Mouse (Mus musculus) midbrain, embryonic 12.5 days (tissue): Measurements from ENCODE around the gene Usp32. TPM values are rescaled to one million over a fixed set of nuclear protein-coding genes. Genes with fewer than 3 reads are reported as not detected.

Experiments
- ATAC-seq: fragments of 200-750 bp; cut with Nextera tagmentation; 2 replicates; pipeline ENCODE4 v1.8.0; 2017; ENCODE audit warnings: low read depth, moderate TSS enrichment, moderate library complexity; ENCODE audit not compliant: low FRiP score
- H3K27ac ChIP-seq: fragments of 300-500 bp; sonication (generic); replicated peaks from 2 replicates; pipeline ENCODE4 v1.5.1; 2016; ENCODE audit warnings: mild to moderate bottlenecking
- H3K27me3 ChIP-seq: fragments of 300-500 bp; sonication (generic); 2 replicates; pipeline ENCODE4 v1.6.1; 2016; ENCODE audit warnings: mild to moderate bottlenecking
- H3K36me3 ChIP-seq: fragments of 300-500 bp; sonication (generic); 2 replicates; pipeline ENCODE4 v1.6.1; 2016
- H3K4me1 ChIP-seq: fragments of 300-500 bp; sonication (generic); 2 replicates; pipeline ENCODE4 v1.6.1; 2016
- H3K4me2 ChIP-seq: fragments of 300-500 bp; sonication (generic); replicated peaks from 2 replicates; pipeline ENCODE4 v1.6.1; 2016; ENCODE audit warnings: mild to moderate bottlenecking, moderate library complexity
- H3K4me3 ChIP-seq: fragments of 300-500 bp; sonication (generic); 2 replicates; pipeline ENCODE4 v1.5.1; 2016; ENCODE audit warnings: mild to moderate bottlenecking
- H3K9ac ChIP-seq: fragments of 300-500 bp; sonication (generic); replicated peaks from 2 replicates; pipeline ENCODE4 v1.6.1; 2016; ENCODE audit warnings: mild to moderate bottlenecking, moderate library complexity
- H3K9me3 ChIP-seq: fragments of 300-500 bp; sonication (generic); 2 replicates; pipeline ENCODE4 v1.6.1; 2016; ENCODE audit warnings: mild to moderate bottlenecking
- WGBS: fragments of 180-500 bp; shearing (Covaris S2); methylation state at CpG from one replicate; pipeline ENCODE4 v1.1.7; 2016; 5-methylcytosine and 5-hydroxymethylcytosine counted together
- polyA plus RNA-seq: library from polyadenylated mRNA; unstranded; fragments of >200 nt; fragmentation: Nextera tagmentation; extraction: Ambion mirVana; gene quantifications from 2 replicates; pipeline ENCODE4 v1.2.1, GENCODE M21; 2016

Gene Usp32
- polyA plus RNA-seq, 1 experiment from 2014 or later: 9.6 TPM

DNA sequence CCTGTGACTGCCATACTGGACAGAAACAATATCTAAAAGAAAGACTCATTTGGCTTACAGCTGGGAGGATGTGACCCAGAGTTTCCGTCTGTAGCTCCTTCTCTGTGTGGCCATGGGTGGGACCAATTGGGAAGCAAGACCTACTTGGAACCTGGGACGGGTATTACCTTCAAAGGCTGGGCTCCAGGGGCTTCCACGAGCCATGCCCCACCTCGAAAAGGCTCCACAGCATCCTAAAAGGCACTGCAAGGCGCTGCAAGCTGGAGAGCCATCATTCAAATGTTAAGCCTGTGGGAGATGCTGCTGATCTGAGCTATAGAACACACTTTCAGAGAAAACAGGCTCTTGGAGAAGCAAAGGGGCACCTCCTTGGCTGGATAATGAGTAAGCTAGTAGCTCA is 166.3 kb downstream of the Usp32 start:
- no peak overlapping the region for H3K9ac ChIP-seq
- H3K27me3 ChIP-seq: no peaks in the 10 kb centered on the region
- H3K4me2 ChIP-seq: no peak overlapping the region
- 66% methylated on average over 5 of the region's 5 CpGs for WGBS
- no peak overlapping the region for H3K27ac ChIP-seq
- no peaks in the 10 kb centered on the region; the same call in 1 of the 2 replicates for H3K4me1 ChIP-seq
- ATAC-seq: no peak
- no peaks in the 10 kb centered on the region for H3K36me3 ChIP-seq
- H3K4me3 ChIP-seq: no peak overlapping the region
- H3K9me3 ChIP-seq: no peaks in the 10 kb centered on the region

DNA sequence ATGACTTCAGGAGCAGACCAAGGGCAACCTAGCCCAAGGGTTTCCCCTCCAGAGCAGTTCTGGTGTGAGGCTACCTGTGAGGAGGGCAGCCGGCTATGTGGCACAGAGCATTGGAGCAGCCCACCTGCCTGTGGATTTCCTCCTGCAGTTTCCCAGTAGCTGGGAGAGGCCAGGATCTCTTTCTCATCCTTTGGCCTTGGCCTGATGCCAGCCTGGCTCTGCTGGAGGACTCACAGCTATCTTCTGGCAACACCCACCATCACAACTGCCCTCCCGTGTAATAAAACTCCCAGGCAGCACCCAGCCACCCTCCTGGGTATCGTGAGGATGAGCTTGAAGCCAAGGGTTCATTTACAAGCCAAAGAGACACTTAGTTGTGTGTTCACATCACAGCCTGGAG is 167.9 kb downstream of the Usp32 start:
- Histone ChIP-seq H3K4me1 (peaks cover 8% of the 10 kb centered on the region), H3K4me2 (no peak overlapping the region), H3K36me3 (no peaks in the 10 kb centered on the region), H3K27ac (no peak overlapping the region), H3K9me3 (no peaks in the 10 kb centered on the region), H3K4me3 (no peak overlapping the region), H3K27me3 (no peaks in the 10 kb centered on the region), H3K9ac (no peak overlapping the region)
- ATAC-seq: no peak
- 82% methylated on average over 3 of the region's 3 CpGs for WGBS

GRCm38 (mm10) chr11:84968775-84969174 is 171.2 kb downstream of the Usp32 start:
- Histone ChIP-seq H3K36me3 (no peaks in the 10 kb centered on the region), H3K27me3 (no peaks in the 10 kb centered on the region), H3K9me3 (no peaks in the 10 kb centered on the region), H3K4me2 (no peak overlapping the region), H3K9ac (no peak overlapping the region), H3K27ac (no peak overlapping the region), H3K4me3 (no peak overlapping the region), H3K4me1 (peaks cover 14% of the 10 kb centered on the region)
- WGBS: 58% methylated on average over 6 of the region's 6 CpGs
- no peak for ATAC-seq

- Histone ChIP-seq H3K9me3 (no peaks in the 10 kb centered on the region), H3K36me3 (no peaks in the 10 kb centered on the region), H3K4me3 (no peak overlapping the region), H3K27ac (no peak overlapping the region), H3K9ac (no peak overlapping the region), H3K27me3 (no peaks in the 10 kb centered on the region), H3K4me2 (no peak overlapping the region), H3K4me1 (peaks cover 14% of the 10 kb centered on the region)
- 86% methylated on average over 4 of the region's 4 CpGs for WGBS
- no peak for ATAC-seq
These were observed 171.7 kb downstream of the Usp32 start for GRCm38 (mm10) chr11:84968309-84968708.

DNA sequence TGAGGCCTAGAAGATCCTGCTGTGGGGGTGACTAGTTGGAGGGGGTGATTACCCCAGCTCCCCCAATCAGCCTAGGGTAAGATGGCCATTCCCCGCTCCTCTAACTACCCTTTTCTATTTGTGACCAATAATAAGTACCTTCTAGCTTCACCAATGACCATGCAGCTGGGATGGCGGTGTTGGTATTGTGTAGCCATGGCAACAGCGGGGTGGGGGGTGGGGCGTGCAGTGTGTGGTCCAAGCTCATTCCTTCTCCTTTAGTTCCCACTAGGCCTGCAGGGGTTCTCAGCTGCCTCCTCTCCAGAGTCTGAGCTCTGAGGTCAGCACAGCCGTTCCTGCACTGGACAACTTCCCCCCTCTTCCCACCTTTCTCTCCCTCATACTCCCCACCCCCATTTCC is 172.8 kb downstream of the Usp32 start:
- peaks cover 14% of the 10 kb centered on the region for H3K4me1 ChIP-seq
- no peak overlapping the region for H3K4me2 ChIP-seq
- H3K27ac ChIP-seq: peak overlapping the region; percentile 61; the same call in 1 of the 2 replicates
- peak; percentile 60; the same call in 1 of the 2 replicates for ATAC-seq
- H3K9ac ChIP-seq: no peak overlapping the region
- 10% methylated on average over 5 of the region's 5 CpGs for WGBS
- H3K36me3 ChIP-seq: no peaks in the 10 kb centered on the region
- no peak overlapping the region for H3K4me3 ChIP-seq
- no peaks in the 10 kb centered on the region for H3K9me3 ChIP-seq
- H3K27me3 ChIP-seq: no peaks in the 10 kb centered on the region

DNA sequence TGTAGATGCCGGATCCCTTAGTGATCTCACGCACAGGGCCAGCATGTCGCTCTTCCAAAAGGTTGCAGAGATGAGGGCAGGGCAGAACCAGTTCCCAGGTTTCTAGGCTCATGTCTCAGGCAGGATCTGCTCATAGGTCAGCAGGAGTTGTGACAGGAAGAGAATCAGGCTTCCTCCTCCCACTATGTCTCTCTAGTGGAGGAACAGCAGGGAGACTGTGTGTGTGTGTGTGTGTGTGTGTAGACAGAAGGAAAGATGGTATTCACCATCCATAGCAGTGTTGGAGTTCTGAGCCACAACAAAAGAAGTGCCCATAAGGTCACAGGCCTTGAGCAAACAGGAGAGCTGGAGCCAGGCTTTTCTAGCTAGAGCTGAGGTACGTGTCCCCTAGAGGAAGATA is 173.3 kb downstream of the Usp32 start:
- Histone ChIP-seq H3K27me3 (no peaks in the 10 kb centered on the region), H3K4me3 (no peak overlapping the region), H3K9me3 (no peaks in the 10 kb centered on the region), H3K9ac (no peak overlapping the region), H3K4me1 (peaks cover 14% of the 10 kb centered on the region), H3K36me3 (no peaks in the 10 kb centered on the region), H3K4me2 (no peak overlapping the region), H3K27ac (peak overlapping the region; percentile 46; the same call in 1 of the 2 replicates)
- 45% methylated on average over 4 of the region's 4 CpGs for WGBS
- no peak for ATAC-seq

GRCm38 (mm10) chr11:84963556-84963955 is 176.4 kb downstream of the Usp32 start:
- ATAC-seq: no peak
- no peak overlapping the region for H3K4me2 ChIP-seq
- H3K27me3 ChIP-seq: peaks cover 25% of the 10 kb centered on the region
- H3K4me3 ChIP-seq: no peak overlapping the region
- WGBS: 88% methylated on average over 3 of the region's 3 CpGs
- H3K36me3 ChIP-seq: no peaks in the 10 kb centered on the region
- no peak overlapping the region for H3K27ac ChIP-seq
- no peaks in the 10 kb centered on the region for H3K9me3 ChIP-seq
- no peak overlapping the region for H3K9ac ChIP-seq
- H3K4me1 ChIP-seq: peaks cover 24% of the 10 kb centered on the region

- ATAC-seq: no peak
- WGBS: 91% methylated on average over 4 of the region's 4 CpGs
- peaks cover 31% of the 10 kb centered on the region for H3K4me1 ChIP-seq
- H3K9me3 ChIP-seq: no peaks in the 10 kb centered on the region
- no peak overlapping the region for H3K27ac ChIP-seq
- H3K27me3 ChIP-seq: peaks cover 36% of the 10 kb centered on the region
- no peaks in the 10 kb centered on the region for H3K36me3 ChIP-seq
- no peak overlapping the region for H3K4me3 ChIP-seq
- no peak overlapping the region for H3K9ac ChIP-seq
- H3K4me2 ChIP-seq: no peak overlapping the region
These were observed 177.4 kb downstream of the Usp32 start for GRCm38 (mm10) chr11:84962536-84962935.

GRCm38 (mm10) chr11:84961571-84961970 is 178.4 kb downstream of the Usp32 start:
- H3K4me2 ChIP-seq: no peak overlapping the region
- ATAC-seq: no peak
- peaks cover 45% of the 10 kb centered on the region for H3K27me3 ChIP-seq
- no peak overlapping the region for H3K4me3 ChIP-seq
- H3K9me3 ChIP-seq: no peaks in the 10 kb centered on the region
- H3K9ac ChIP-seq: no peak overlapping the region
- peaks cover 24% of the 10 kb centered on the region for H3K4me1 ChIP-seq
- H3K27ac ChIP-seq: no peak overlapping the region
- WGBS: 76% methylated on average over 4 of the region's 4 CpGs
- H3K36me3 ChIP-seq: no peaks in the 10 kb centered on the region

- Histone ChIP-seq H3K27ac (no peak overlapping the region), H3K36me3 (no peaks in the 10 kb centered on the region), H3K9ac (no peak overlapping the region), H3K9me3 (no peaks in the 10 kb centered on the region), H3K4me1 (peaks cover 23% of the 10 kb centered on the region), H3K27me3 (peaks cover 53% of the 10 kb centered on the region), H3K4me3 (no peak overlapping the region), H3K4me2 (no peak overlapping the region)
- ATAC-seq: no peak
- WGBS: 54% methylated on average over 6 of the region's 6 CpGs
These were observed 179.2 kb downstream of the Usp32 start for GRCm38 (mm10) chr11:84960780-84961179.

DNA sequence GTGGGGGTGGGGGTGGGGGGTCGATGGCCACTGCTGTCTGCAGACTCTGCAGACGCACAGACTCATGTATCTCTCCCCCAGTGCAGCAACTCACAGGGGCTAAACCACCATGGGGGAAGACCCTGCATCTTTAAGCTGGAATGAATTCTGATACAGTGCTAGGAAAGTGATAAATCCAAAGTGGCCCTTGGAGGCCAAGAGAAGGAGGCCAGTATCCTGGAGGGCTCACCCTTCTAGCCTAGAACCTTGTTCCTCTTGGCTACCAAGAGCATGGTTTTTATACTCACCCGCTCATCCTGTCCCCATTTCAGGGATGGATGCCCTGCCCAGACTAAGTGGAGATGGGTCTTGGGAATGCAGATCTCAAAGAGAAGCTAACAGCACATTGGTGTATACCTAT is 179.7 kb downstream of the Usp32 start:
- Histone ChIP-seq H3K4me2 (no peak overlapping the region), H3K27ac (no peak overlapping the region), H3K4me1 (peaks cover 23% of the 10 kb centered on the region), H3K4me3 (no peak overlapping the region), H3K27me3 (peaks cover 54% of the 10 kb centered on the region), H3K9me3 (no peaks in the 10 kb centered on the region), H3K9ac (no peak overlapping the region), H3K36me3 (no peaks in the 10 kb centered on the region)
- WGBS: 28% methylated on average over 3 of the region's 3 CpGs
- no peak for ATAC-seq

GRCm38 (mm10) chr11:84959701-84960181 is 180.2 kb downstream of the Usp32 start:
- peaks cover 23% of the 10 kb centered on the region for H3K4me1 ChIP-seq
- peak overlapping the region; percentile 21; the same call in 1 of the 2 replicates for H3K4me2 ChIP-seq
- WGBS: under 1% methylated on average over 9 of the region's 9 CpGs
- H3K27me3 ChIP-seq: peaks cover 59% of the 10 kb centered on the region
- H3K9ac ChIP-seq: no peak overlapping the region
- no peaks in the 10 kb centered on the region for H3K36me3 ChIP-seq
- H3K9me3 ChIP-seq: no peaks in the 10 kb centered on the region
- H3K27ac ChIP-seq: no peak overlapping the region
- no peak overlapping the region for H3K4me3 ChIP-seq
- ATAC-seq: no peak

GRCm38 (mm10) chr11:84959181-84959580 is 180.8 kb downstream of the Usp32 start:
- Histone ChIP-seq H3K27me3 (peaks cover 59% of the 10 kb centered on the region), H3K4me2 (no peak overlapping the region), H3K36me3 (no peaks in the 10 kb centered on the region), H3K4me3 (no peak overlapping the region), H3K4me1 (peaks cover 23% of the 10 kb centered on the region), H3K27ac (no peak overlapping the region), H3K9me3 (no peaks in the 10 kb centered on the region), H3K9ac (no peak overlapping the region)
- 13% methylated on average over 5 of the region's 5 CpGs for WGBS
- no peak for ATAC-seq
